Mouse (Mus musculus): ENCODE results near the gene E130114P18Rik. TPM values are rescaled to one million over a fixed set of nuclear protein-coding genes. Genes with fewer than 3 reads are reported as not detected.

The E130114P18Rik gene
- polyA plus RNA-seq, 1 experiment from 2014 or later = 62.9 TPM

GRCm38 (mm10) chr4:97772084-97772484 lies 5.8 kb downstream of the E130114P18Rik start:
- Histone ChIP-seq H3K9ac (ENCODE audit: low read length) (peak overlapping the region; percentile 65), H3K4me2 (ENCODE audit: low read length) (peak overlapping the region; percentile 83), H3K4me3 (ENCODE audit: low read depth, low read length) (peak overlapping the region; percentile 42), H3K4me1 (ENCODE audit: control insufficient read depth, insufficient read depth, low read length) (peaks cover 24% of the 10 kb centered on the region), H3K27ac (ENCODE audit: low read depth, low read length) (peak overlapping the region; percentile 91), H3K27me3 (replicated peaks; ENCODE audit: control insufficient read depth, insufficient read depth, low read length) (no peaks in the 10 kb centered on the region), H3K9me3 (replicated peaks; ENCODE audit: control insufficient read depth, low read length) (no peaks in the 10 kb centered on the region), H3K36me3 (ENCODE audit: control insufficient read depth, insufficient read depth, low read length) (no peaks in the 10 kb centered on the region)
- 0% methylated on average over 25 of the region's 25 CpGs for WGBS
- DNase-seq (ENCODE audit: low spot score) = peak; percentile 98
- ATAC-seq = peak; percentile 93

GRCm38 (mm10) chr4:97771426-97771825 lies 6.5 kb downstream of the E130114P18Rik start:
- Histone ChIP-seq H3K27me3 (replicated peaks; ENCODE audit: control insufficient read depth, insufficient read depth, low read length) (no peaks in the 10 kb centered on the region), H3K4me3 (ENCODE audit: low read depth, low read length) (peak overlapping the region; percentile 42), H3K36me3 (ENCODE audit: control insufficient read depth, insufficient read depth, low read length) (no peaks in the 10 kb centered on the region), H3K4me1 (ENCODE audit: control insufficient read depth, insufficient read depth, low read length) (peaks cover 24% of the 10 kb centered on the region), H3K9me3 (replicated peaks; ENCODE audit: control insufficient read depth, low read length) (no peaks in the 10 kb centered on the region), H3K9ac (ENCODE audit: low read length) (peak overlapping the region; percentile 65), H3K27ac (ENCODE audit: low read depth, low read length) (peak overlapping the region; percentile 91), H3K4me2 (ENCODE audit: low read length) (peak overlapping the region; percentile 83)
- DNase-seq (ENCODE audit: low spot score) = no peak
- WGBS = 9% methylated on average over 5 of the region's 5 CpGs
- no peak for ATAC-seq

DNA sequence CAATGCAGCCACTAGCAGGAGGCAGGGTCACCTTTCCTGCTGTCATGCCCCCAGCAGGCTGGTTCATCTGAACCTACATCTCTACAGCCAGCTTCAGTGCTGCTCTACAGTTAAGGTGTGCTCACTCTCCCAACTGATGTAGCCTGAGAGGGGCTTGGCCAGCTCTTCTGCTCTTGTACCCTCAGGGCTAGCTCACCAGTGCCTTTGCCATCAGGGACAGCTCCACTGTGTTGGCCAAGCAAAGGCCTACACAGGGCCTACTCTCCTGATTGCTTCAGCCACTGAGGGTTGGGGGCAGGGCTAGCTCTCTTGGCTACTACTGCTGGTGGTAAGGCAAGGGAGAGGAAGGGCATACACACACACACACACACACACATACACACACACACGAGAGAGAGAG lies 8.0 kb downstream of the E130114P18Rik start:
- Histone ChIP-seq H3K4me2 (ENCODE audit: low read length) (no peak overlapping the region), H3K4me1 (ENCODE audit: control insufficient read depth, insufficient read depth, low read length) (peaks cover 13% of the 10 kb centered on the region), H3K9me3 (replicated peaks; ENCODE audit: control insufficient read depth, low read length) (no peaks in the 10 kb centered on the region), H3K27me3 (replicated peaks; ENCODE audit: control insufficient read depth, insufficient read depth, low read length) (no peaks in the 10 kb centered on the region), H3K27ac (ENCODE audit: low read depth, low read length) (no peak overlapping the region), H3K4me3 (ENCODE audit: low read depth, low read length) (no peak overlapping the region), H3K9ac (ENCODE audit: low read length) (no peak overlapping the region), H3K36me3 (ENCODE audit: control insufficient read depth, insufficient read depth, low read length) (no peaks in the 10 kb centered on the region)
- DNase-seq (ENCODE audit: low spot score) = no peak
- no CpG with 5 or more reads among the region's 1 CpGs for WGBS
- ATAC-seq = no peak

DNA sequence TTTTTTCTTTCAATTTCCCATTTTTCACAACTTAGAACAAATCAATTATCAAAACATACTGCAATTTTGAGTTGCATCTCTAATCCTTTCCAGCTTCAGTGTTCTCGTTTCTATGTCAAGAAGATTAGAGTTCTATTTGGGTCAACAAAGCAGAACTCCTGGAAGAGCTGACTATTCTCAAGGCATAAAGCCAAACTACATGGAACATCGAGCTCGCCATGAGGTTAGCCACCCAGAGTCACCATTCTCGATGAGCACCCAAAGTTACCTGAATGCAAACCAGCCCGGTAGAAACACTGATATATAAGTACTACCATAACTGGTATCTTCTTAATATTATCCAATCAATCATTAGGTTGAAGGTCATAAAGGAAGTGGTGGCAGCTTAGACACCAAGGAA lies 10.4 kb downstream of the E130114P18Rik start:
- Histone ChIP-seq H3K27ac (ENCODE audit: low read depth, low read length) (no peak overlapping the region), H3K9me3 (replicated peaks; ENCODE audit: control insufficient read depth, low read length) (no peaks in the 10 kb centered on the region), H3K4me1 (ENCODE audit: control insufficient read depth, insufficient read depth, low read length) (peaks cover 4% of the 10 kb centered on the region; the same call in 1 of the 2 replicates), H3K4me3 (ENCODE audit: low read depth, low read length) (no peak overlapping the region), H3K27me3 (replicated peaks; ENCODE audit: control insufficient read depth, insufficient read depth, low read length) (no peaks in the 10 kb centered on the region), H3K9ac (ENCODE audit: low read length) (no peak overlapping the region), H3K4me2 (ENCODE audit: low read length) (no peak overlapping the region), H3K36me3 (ENCODE audit: control insufficient read depth, insufficient read depth, low read length) (no peaks in the 10 kb centered on the region)
- ATAC-seq (no peak), DNase-seq (ENCODE audit: low spot score) (no peak)
- 95% methylated on average over 5 of the region's 5 CpGs for WGBS

DNA sequence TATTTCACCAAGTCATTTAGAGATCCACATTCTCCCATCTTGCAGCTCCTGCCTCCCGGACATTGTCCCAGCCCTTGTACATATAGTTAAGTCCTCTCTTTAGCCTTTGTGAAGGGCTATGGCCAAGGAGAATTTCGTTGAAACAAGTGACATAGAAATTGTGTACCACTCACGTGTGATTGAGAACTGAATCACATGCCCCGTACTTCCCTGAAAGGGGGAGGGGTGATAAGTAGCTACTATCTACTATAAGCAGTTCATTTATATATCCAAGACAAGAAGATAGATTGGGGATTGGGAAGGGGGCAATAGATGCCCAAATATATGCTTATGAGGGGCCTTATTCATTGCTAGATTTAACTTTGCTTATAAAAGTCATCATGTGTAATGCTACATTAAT lies 10.9 kb downstream of the E130114P18Rik start:
- Histone ChIP-seq H3K36me3 (ENCODE audit: control insufficient read depth, insufficient read depth, low read length) (no peaks in the 10 kb centered on the region), H3K9me3 (replicated peaks; ENCODE audit: control insufficient read depth, low read length) (no peaks in the 10 kb centered on the region), H3K4me2 (ENCODE audit: low read length) (no peak overlapping the region), H3K27ac (ENCODE audit: low read depth, low read length) (no peak overlapping the region), H3K9ac (ENCODE audit: low read length) (no peak overlapping the region), H3K4me3 (ENCODE audit: low read depth, low read length) (no peak overlapping the region), H3K4me1 (ENCODE audit: control insufficient read depth, insufficient read depth, low read length) (peaks cover 4% of the 10 kb centered on the region; the same call in 1 of the 2 replicates), H3K27me3 (replicated peaks; ENCODE audit: control insufficient read depth, insufficient read depth, low read length) (no peaks in the 10 kb centered on the region)
- no peak for DNase-seq (ENCODE audit: low spot score)
- 76% methylated on average over 4 of the region's 4 CpGs for WGBS
- ATAC-seq = no peak

- no peaks in the 10 kb centered on the region for H3K27me3 ChIP-seq (replicated peaks; ENCODE audit: control insufficient read depth, insufficient read depth, low read length)
- no peak overlapping the region for H3K9ac ChIP-seq (ENCODE audit: low read length)
- no peak for DNase-seq (ENCODE audit: low spot score)
- H3K9me3 ChIP-seq (replicated peaks; ENCODE audit: control insufficient read depth, low read length) = no peaks in the 10 kb centered on the region
- ATAC-seq = no peak
- H3K27ac ChIP-seq (ENCODE audit: low read depth, low read length) = no peak overlapping the region
- no peak overlapping the region for H3K4me2 ChIP-seq (ENCODE audit: low read length)
- WGBS = 90% methylated on average over 3 of the region's 3 CpGs
- no peak overlapping the region for H3K4me3 ChIP-seq (ENCODE audit: low read depth, low read length)
- no peaks in the 10 kb centered on the region for H3K36me3 ChIP-seq (ENCODE audit: control insufficient read depth, insufficient read depth, low read length)
- H3K4me1 ChIP-seq (ENCODE audit: control insufficient read depth, insufficient read depth, low read length) = no peaks in the 10 kb centered on the region
These were observed 11.8 kb downstream of the E130114P18Rik start for GRCm38 (mm10) chr4:97766100-97766499.

- no peaks in the 10 kb centered on the region for H3K27me3 ChIP-seq (replicated peaks; ENCODE audit: control insufficient read depth, insufficient read depth, low read length)
- no peaks in the 10 kb centered on the region for H3K9me3 ChIP-seq (replicated peaks; ENCODE audit: control insufficient read depth, low read length)
- H3K27ac ChIP-seq (ENCODE audit: low read depth, low read length) = no peak overlapping the region
- no peak for DNase-seq (ENCODE audit: low spot score)
- H3K4me2 ChIP-seq (ENCODE audit: low read length) = no peak overlapping the region
- ATAC-seq = no peak
- WGBS = 77% methylated on average over 4 of the region's 4 CpGs
- H3K36me3 ChIP-seq (ENCODE audit: control insufficient read depth, insufficient read depth, low read length) = no peaks in the 10 kb centered on the region
- no peak overlapping the region for H3K4me3 ChIP-seq (ENCODE audit: low read depth, low read length)
- no peaks in the 10 kb centered on the region for H3K4me1 ChIP-seq (ENCODE audit: control insufficient read depth, insufficient read depth, low read length)
- H3K9ac ChIP-seq (ENCODE audit: low read length) = no peak overlapping the region
These were observed 12.4 kb downstream of the E130114P18Rik start for GRCm38 (mm10) chr4:97765341-97766020.

DNA sequence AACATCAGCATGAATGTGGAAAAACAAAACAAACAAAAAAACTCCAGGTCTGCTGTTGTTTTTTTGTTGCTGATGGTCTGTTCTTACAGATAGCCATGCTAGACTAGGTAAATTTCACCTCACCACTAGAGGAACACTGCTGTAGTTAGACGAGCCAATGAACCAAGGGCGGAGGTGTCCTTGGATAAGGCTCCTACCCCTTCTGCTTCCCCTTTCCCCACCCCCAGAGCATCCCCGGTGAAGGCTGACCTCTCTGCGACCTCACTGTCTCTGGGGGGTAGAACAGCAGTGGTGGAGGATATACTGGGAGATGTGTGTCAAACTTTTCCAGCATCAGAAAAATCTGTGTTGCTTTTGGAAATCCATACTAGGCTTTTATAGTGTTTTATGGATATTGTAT lies 13.3 kb downstream of the E130114P18Rik start:
- no peak for ATAC-seq
- Histone ChIP-seq H3K4me2 (ENCODE audit: low read length) (no peak overlapping the region), H3K36me3 (ENCODE audit: control insufficient read depth, insufficient read depth, low read length) (no peaks in the 10 kb centered on the region), H3K4me3 (ENCODE audit: low read depth, low read length) (no peak overlapping the region), H3K9me3 (replicated peaks; ENCODE audit: control insufficient read depth, low read length) (no peaks in the 10 kb centered on the region), H3K9ac (ENCODE audit: low read length) (no peak overlapping the region), H3K27me3 (replicated peaks; ENCODE audit: control insufficient read depth, insufficient read depth, low read length) (no peaks in the 10 kb centered on the region), H3K27ac (ENCODE audit: low read depth, low read length) (no peak overlapping the region), H3K4me1 (ENCODE audit: control insufficient read depth, insufficient read depth, low read length) (no peaks in the 10 kb centered on the region)
- 50% methylated on average over 4 of the region's 4 CpGs for WGBS
- DNase-seq (ENCODE audit: low spot score) = no peak

GRCm38 (mm10) chr4:97758661-97759060 lies 19.2 kb downstream of the E130114P18Rik start:
- peak; percentile 19; the same call in 1 of the 2 replicates for ATAC-seq
- H3K4me2 ChIP-seq (ENCODE audit: low read length) = peak overlapping the region; percentile 79
- H3K36me3 ChIP-seq (ENCODE audit: control insufficient read depth, insufficient read depth, low read length) = no peaks in the 10 kb centered on the region
- 12% methylated on average over 3 of the region's 3 CpGs for WGBS
- H3K4me3 ChIP-seq (ENCODE audit: low read depth, low read length) = peak overlapping the region; percentile 48
- peak overlapping the region; percentile 84; the same call in 1 of the 2 replicates for H3K27ac ChIP-seq (ENCODE audit: low read depth, low read length)
- peak overlapping the region; percentile 72 for H3K9ac ChIP-seq (ENCODE audit: low read length)
- peaks cover 20% of the 10 kb centered on the region for H3K4me1 ChIP-seq (ENCODE audit: control insufficient read depth, insufficient read depth, low read length)
- H3K9me3 ChIP-seq (replicated peaks; ENCODE audit: control insufficient read depth, low read length) = no peaks in the 10 kb centered on the region
- H3K27me3 ChIP-seq (replicated peaks; ENCODE audit: control insufficient read depth, insufficient read depth, low read length) = peaks cover 11% of the 10 kb centered on the region; the same call in 1 of the 2 replicates
- DNase-seq (ENCODE audit: low spot score) = no peak
